Mouse (Mus musculus): ENCODE measurements around the gene Pa2g4.

Gene Pa2g4

GRCm38 (mm10) chr10:128536266-128536940 is 29.4 kb downstream of the Pa2g4 start:
- peak; percentile 88 for DNase-seq (ENCODE audit: extremely low spot score)

- no peak for DNase-seq (ENCODE audit: extremely low spot score)
Measured at GRCm38 (mm10) chr10:128535624-128536265, 30.0 kb downstream of the Pa2g4 start.

- DNase-seq (ENCODE audit: extremely low spot score), result no peak
Measured at GRCm38 (mm10) chr10:128535206-128535605, 30.6 kb downstream of the Pa2g4 start.

GRCm38 (mm10) chr10:128526366-128527356 is 39.1 kb downstream of the Pa2g4 start:
- DNase-seq (ENCODE audit: extremely low spot score), result no peak

GRCm38 (mm10) chr10:128525671-128526308 is 40.0 kb downstream of the Pa2g4 start, which contains the start of gene Esyt1:
Gene Esyt1 (minus strand): TSS chr10:128525871.
- DNase-seq (ENCODE audit: extremely low spot score), result peak; percentile 93

- peak; percentile 72 for DNase-seq (ENCODE audit: extremely low spot score)
Measured at GRCm38 (mm10) chr10:128524732-128525662, 40.8 kb downstream of the Pa2g4 start.

- no peak for DNase-seq (ENCODE audit: extremely low spot score)
Measured at GRCm38 (mm10) chr10:128524111-128524731, 41.6 kb downstream of the Pa2g4 start.

- no peak for DNase-seq (ENCODE audit: extremely low spot score)
Measured at GRCm38 (mm10) chr10:128522351-128522750, 43.4 kb downstream of the Pa2g4 start.

GRCm38 (mm10) chr10:128520591-128520990 is 45.2 kb downstream of the Pa2g4 start:
- no peak for DNase-seq (ENCODE audit: extremely low spot score)

- no peak for DNase-seq (ENCODE audit: extremely low spot score)
Measured at GRCm38 (mm10) chr10:128518833-128519232, 47.0 kb downstream of the Pa2g4 start.

GRCm38 (mm10) chr10:128516677-128517076 is 49.1 kb downstream of the Pa2g4 start:
- DNase-seq (ENCODE audit: extremely low spot score), result no peak

- no peak for DNase-seq (ENCODE audit: extremely low spot score)
Measured at GRCm38 (mm10) chr10:128516029-128516428, 49.8 kb downstream of the Pa2g4 start.

- no peak for DNase-seq (ENCODE audit: extremely low spot score)
Measured at GRCm38 (mm10) chr10:128515044-128515443, 50.7 kb downstream of the Pa2g4 start.

GRCm38 (mm10) chr10:128511761-128512160 is 54.0 kb downstream of the Pa2g4 start:
- no peak for DNase-seq (ENCODE audit: extremely low spot score)

- no peak for DNase-seq (ENCODE audit: extremely low spot score)
Measured at GRCm38 (mm10) chr10:128511189-128511588, 54.6 kb downstream of the Pa2g4 start.

GRCm38 (mm10) chr10:128510301-128510700 is 55.5 kb downstream of the Pa2g4 start:
- DNase-seq (ENCODE audit: extremely low spot score), result no peak

GRCm38 (mm10) chr10:128509831-128510230 is 56.0 kb downstream of the Pa2g4 start:
- DNase-seq (ENCODE audit: extremely low spot score), result no peak

GRCm38 (mm10) chr10:128509203-128509602 is 56.6 kb downstream of the Pa2g4 start:
- no peak for DNase-seq (ENCODE audit: extremely low spot score)

- no peak for DNase-seq (ENCODE audit: extremely low spot score)
Measured at GRCm38 (mm10) chr10:128508260-128508659, 57.5 kb downstream of the Pa2g4 start.

All from embryo, embryonic 9.5 days (tissue).